Mouse (Mus musculus) splenic B cell, adult 2 months (primary cell): ENCODE results near the gene Vasn.

Experiments
- DNase-seq: peaks from one replicate; pipeline ENCODE4 v3.0.0-alpha.2; 2011; ENCODE audit warnings: low read depth, low spot score
- H3K27me3 ChIP-seq: 2 replicates; pipeline ENCODE4 v1.6.1; 2012; ENCODE audit warnings: mild to moderate bottlenecking, low read length, moderate library complexity, mixed read lengths; ENCODE audit not compliant: control insufficient read depth, poor library complexity, insufficient read depth, severe bottlenecking
- H3K36me3 ChIP-seq: 2 replicates; pipeline ENCODE4 v1.6.1; 2012; ENCODE audit warnings: mild to moderate bottlenecking, low read length, moderate library complexity, mixed read lengths; ENCODE audit not compliant: control insufficient read depth, poor library complexity, insufficient read depth, severe bottlenecking

The Vasn gene

GRCm38 (mm10) chr16:4602189-4602588 is 37.6 kb upstream of the Vasn start:
- no peak for DNase-seq
- no peaks in the 10 kb centered on the region for H3K27me3 ChIP-seq

GRCm38 (mm10) chr16:4602766-4603452 is 36.8 kb upstream of the Vasn start:
- Histone ChIP-seq H3K27me3 (no peaks in the 10 kb centered on the region), H3K36me3 (no peaks in the 10 kb centered on the region)
- no peak for DNase-seq

More at GRCm38 (mm10) chr16:4602189-4602588, 37.6 kb upstream of the Vasn start:
- H3K36me3 ChIP-seq: no peaks in the 10 kb centered on the region

GRCm38 (mm10) chr16:4603453-4603837 is 36.3 kb upstream of the Vasn start:
- no peak for DNase-seq
- Histone ChIP-seq H3K36me3 (no peaks in the 10 kb centered on the region), H3K27me3 (no peaks in the 10 kb centered on the region)

GRCm38 (mm10) chr16:4604293-4604837 is 35.4 kb upstream of the Vasn start:
- Histone ChIP-seq H3K36me3 (no peaks in the 10 kb centered on the region), H3K27me3 (no peaks in the 10 kb centered on the region)
- no peak for DNase-seq

GRCm38 (mm10) chr16:4605514-4606131 is 34.1 kb upstream of the Vasn start:
- no peaks in the 10 kb centered on the region for H3K27me3 ChIP-seq
- no peaks in the 10 kb centered on the region for H3K36me3 ChIP-seq
- DNase-seq: no peak

- no peak for DNase-seq
- Histone ChIP-seq H3K27me3 (no peaks in the 10 kb centered on the region), H3K36me3 (no peaks in the 10 kb centered on the region)
Observed at GRCm38 (mm10) chr16:4606431-4607084, 33.2 kb upstream of the Vasn start.

- Histone ChIP-seq H3K36me3 (no peaks in the 10 kb centered on the region), H3K27me3 (no peaks in the 10 kb centered on the region)
- DNase-seq: peak; percentile 91
Observed at GRCm38 (mm10) chr16:4607818-4608531, 31.8 kb upstream of the Vasn start.

GRCm38 (mm10) chr16:4608532-4609059 is 31.1 kb upstream of the Vasn start:
- H3K36me3 ChIP-seq: no peaks in the 10 kb centered on the region
- H3K27me3 ChIP-seq: no peaks in the 10 kb centered on the region
- no peak for DNase-seq

- no peaks in the 10 kb centered on the region for H3K27me3 ChIP-seq
- peaks cover 1% of the 10 kb centered on the region; the same call in 1 of the 2 replicates for H3K36me3 ChIP-seq
- DNase-seq: no peak
Observed at GRCm38 (mm10) chr16:4611193-4611592, 28.5 kb upstream of the Vasn start.

GRCm38 (mm10) chr16:4611676-4612075 is 28.1 kb upstream of the Vasn start:
- Histone ChIP-seq H3K36me3 (peaks cover 1% of the 10 kb centered on the region; the same call in 1 of the 2 replicates), H3K27me3 (no peaks in the 10 kb centered on the region)
- DNase-seq: no peak

- no peaks in the 10 kb centered on the region for H3K27me3 ChIP-seq
- peaks cover 1% of the 10 kb centered on the region; the same call in 1 of the 2 replicates for H3K36me3 ChIP-seq
- no peak for DNase-seq
Observed at GRCm38 (mm10) chr16:4613736-4614135, 26.0 kb upstream of the Vasn start.

- peaks cover 1% of the 10 kb centered on the region; the same call in 1 of the 2 replicates for H3K36me3 ChIP-seq
- no peak for DNase-seq
- H3K27me3 ChIP-seq: no peaks in the 10 kb centered on the region
Observed at GRCm38 (mm10) chr16:4614639-4615038, 25.1 kb upstream of the Vasn start.

GRCm38 (mm10) chr16:4615297-4615696 is 24.4 kb upstream of the Vasn start:
- peaks cover 1% of the 10 kb centered on the region; the same call in 1 of the 2 replicates for H3K36me3 ChIP-seq
- no peaks in the 10 kb centered on the region for H3K27me3 ChIP-seq
- DNase-seq: no peak

- H3K36me3 ChIP-seq: peaks cover 1% of the 10 kb centered on the region; the same call in 1 of the 2 replicates
- no peaks in the 10 kb centered on the region for H3K27me3 ChIP-seq
- no peak for DNase-seq
Observed at GRCm38 (mm10) chr16:4616829-4617228, 22.9 kb upstream of the Vasn start.
